Mouse (Mus musculus): ENCODE data around the gene Lrrc14b. TPM values are rescaled to one million over a fixed set of nuclear protein-coding genes. Genes with fewer than 3 reads are reported as not detected.

Gene Lrrc14b
- not detected in 2 replicates for polyA plus RNA-seq (2015; fragmentation: Nextera tagmentation; extraction: Ambion mirVana)

- no peak within 1 kb of the TSS for H3K9ac ChIP-seq
- WGBS: 76% methylated on average over 8 of the region's 8 CpGs
- peak; percentile 68; the same call in 1 of the 2 replicates for ATAC-seq (ENCODE audit: insufficient number of reproducible peaks, low FRiP score, low TSS enrichment, low read depth)
- no peak within 1 kb of the TSS for H3K4me3 ChIP-seq (replicated peaks)
- H3K36me3 ChIP-seq: peaks cover 20% of the 10 kb centered on the region
- H3K27ac ChIP-seq (replicated peaks): no peak within 1 kb of the TSS
- no peaks in the 10 kb centered on the region for H3K9me3 ChIP-seq (replicated peaks)
- H3K4me2 ChIP-seq (replicated peaks): no peak within 1 kb of the TSS
- no peaks in the 10 kb centered on the region for H3K27me3 ChIP-seq
- H3K4me1 ChIP-seq: peaks cover 3% of the 10 kb centered on the region; the same call in 1 of the 2 replicates
Measured at GRCm38 (mm10) chr13:74363859-74364235, at the start of gene Lrrc14b. Gene Lrrc14b, minus strand, starts transcription at chr13:74364005.

DNA sequence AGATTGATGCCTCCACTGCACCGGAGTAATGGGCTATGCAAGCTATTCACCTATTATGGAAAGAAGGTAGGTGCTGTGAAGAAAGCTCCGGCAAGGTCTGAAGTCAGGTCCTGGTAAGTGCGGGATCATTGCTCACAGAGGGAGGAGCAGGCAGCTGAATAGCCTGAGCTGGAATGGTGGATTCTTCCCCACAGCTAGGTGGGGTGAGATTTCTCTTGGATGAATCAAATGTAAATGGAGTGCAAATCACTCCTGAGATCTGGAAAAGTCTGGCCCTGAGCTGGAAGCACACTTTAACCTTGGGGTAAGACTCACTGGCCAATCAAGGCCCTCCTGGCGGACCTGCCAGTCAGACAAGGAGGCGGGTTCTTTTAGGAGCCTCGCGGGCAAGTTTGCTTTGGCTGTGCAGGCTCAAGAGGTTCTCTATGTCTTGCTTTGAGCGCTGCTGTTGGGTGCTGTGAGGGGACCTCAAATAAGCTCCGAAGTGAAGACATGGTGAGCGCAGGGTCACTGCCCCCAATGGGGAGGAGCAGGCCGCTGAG is 35.6 kb upstream of the Lrrc14b start, which contains the start of gene Ftl1-ps1:
Gene Ftl1-ps1 (plus strand): TSS at position 397 of the 542 bp plus-strand sequence.
- ATAC-seq (ENCODE audit: insufficient number of reproducible peaks, low FRiP score, low TSS enrichment, low read depth): no peak
- H3K36me3 ChIP-seq: no peaks in the 10 kb centered on the region
- H3K9me3 ChIP-seq (replicated peaks): no peaks in the 10 kb centered on the region
- H3K4me3 ChIP-seq (replicated peaks): no peak within 1 kb of the TSS
- 17% methylated on average over 11 of the region's 11 CpGs for WGBS
- no peak within 1 kb of the TSS for H3K9ac ChIP-seq
- no peaks in the 10 kb centered on the region for H3K27me3 ChIP-seq
- H3K4me1 ChIP-seq: no peaks in the 10 kb centered on the region
- no peak within 1 kb of the TSS for H3K4me2 ChIP-seq (replicated peaks)
- H3K27ac ChIP-seq (replicated peaks): no peak within 1 kb of the TSS

GRCm38 (mm10) chr13:74391156-74391555 is 27.4 kb upstream of the Lrrc14b start:
- H3K9me3 ChIP-seq (replicated peaks): no peaks in the 10 kb centered on the region
- WGBS: 73% methylated on average over 2 of the region's 2 CpGs
- no peak overlapping the region for H3K9ac ChIP-seq
- no peak for ATAC-seq (ENCODE audit: insufficient number of reproducible peaks, low FRiP score, low TSS enrichment, low read depth)
- no peaks in the 10 kb centered on the region for H3K36me3 ChIP-seq
- no peak overlapping the region for H3K4me3 ChIP-seq (replicated peaks)
- H3K4me1 ChIP-seq: 0 out of 2 replicates have a peak, but pooled peaks cover 7% of the 10 kb centered on the region
- no peak overlapping the region for H3K4me2 ChIP-seq (replicated peaks)
- no peak overlapping the region for H3K27ac ChIP-seq (replicated peaks)
- H3K27me3 ChIP-seq: no peaks in the 10 kb centered on the region

DNA sequence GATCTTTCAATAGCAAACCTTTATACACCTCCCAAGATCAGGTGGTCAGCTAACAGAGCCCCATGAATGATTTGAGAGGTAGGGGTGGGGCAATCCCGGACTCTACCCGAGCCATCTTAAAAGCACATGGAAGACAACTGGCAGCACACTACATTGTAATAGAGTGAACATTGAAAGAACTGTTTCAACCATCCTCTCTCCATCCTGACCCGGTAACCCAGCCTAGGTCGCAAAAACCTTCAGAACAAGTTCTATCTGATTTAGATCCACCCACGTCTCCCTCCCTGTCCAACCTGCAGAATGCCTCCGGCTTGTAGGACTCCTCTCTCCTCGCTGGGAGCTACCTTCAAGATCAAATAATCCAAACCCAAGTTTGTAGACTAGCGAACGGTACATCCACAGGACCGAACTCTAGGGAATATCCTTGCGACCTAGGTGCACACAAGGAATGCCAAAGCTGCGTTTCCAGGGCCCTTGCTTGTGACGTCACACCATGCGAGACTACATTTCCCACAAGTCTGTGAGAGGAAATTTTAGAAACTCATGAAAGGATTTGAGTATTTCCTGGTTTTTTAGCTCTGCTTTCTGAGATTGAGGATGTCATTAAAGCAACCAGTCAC is 26.7 kb upstream of the Lrrc14b start, which contains the start of gene Zfp72:
Gene Zfp72 (minus strand): TSS at position 466 of the 620 bp plus-strand sequence.
- Histone ChIP-seq H3K9me3 (replicated peaks) (no peaks in the 10 kb centered on the region), H3K36me3 (no peaks in the 10 kb centered on the region), H3K4me2 (replicated peaks) (peak within 1 kb of the TSS; percentile 56), H3K4me3 (replicated peaks) (peak within 1 kb of the TSS; percentile 63), H3K27ac (replicated peaks) (no peak within 1 kb of the TSS), H3K9ac (peak within 1 kb of the TSS; percentile 50), H3K27me3 (no peaks in the 10 kb centered on the region), H3K4me1 (0 out of 2 replicates have a peak, but pooled peaks cover 7% of the 10 kb centered on the region)
- WGBS: 2% methylated on average over 14 of the region's 14 CpGs
- peak; percentile 82 for ATAC-seq (ENCODE audit: insufficient number of reproducible peaks, low FRiP score, low TSS enrichment, low read depth)

DNA sequence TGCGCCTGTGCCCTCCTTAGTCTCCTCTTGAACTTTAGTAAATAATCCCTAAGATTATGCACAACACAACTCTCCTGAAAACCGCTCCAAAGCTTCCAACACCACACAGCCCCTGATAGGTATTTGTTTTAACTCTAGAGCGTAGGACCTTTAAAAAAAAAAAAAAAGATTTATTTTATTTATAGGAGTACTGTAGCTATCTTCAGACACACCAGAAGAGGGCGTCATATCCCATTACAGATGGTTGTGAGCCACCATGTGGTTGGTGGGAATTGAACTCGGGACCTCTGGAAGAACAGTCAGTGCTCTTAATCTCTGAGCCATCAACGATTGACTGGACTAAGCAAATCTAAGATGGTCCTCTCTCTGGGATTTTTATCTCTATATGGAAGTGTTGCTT is 25.9 kb upstream of the Lrrc14b start:
- Histone ChIP-seq H3K27ac (replicated peaks) (no peak overlapping the region), H3K4me1 (0 out of 2 replicates have a peak, but pooled peaks cover 7% of the 10 kb centered on the region), H3K9ac (no peak overlapping the region), H3K9me3 (replicated peaks) (no peaks in the 10 kb centered on the region), H3K27me3 (no peaks in the 10 kb centered on the region), H3K4me2 (replicated peaks) (peak overlapping the region; percentile 56), H3K4me3 (replicated peaks) (peak overlapping the region; percentile 63), H3K36me3 (no peaks in the 10 kb centered on the region)
- 62% methylated on average over 6 of the region's 6 CpGs for WGBS
- ATAC-seq (ENCODE audit: insufficient number of reproducible peaks, low FRiP score, low TSS enrichment, low read depth): no peak

DNA sequence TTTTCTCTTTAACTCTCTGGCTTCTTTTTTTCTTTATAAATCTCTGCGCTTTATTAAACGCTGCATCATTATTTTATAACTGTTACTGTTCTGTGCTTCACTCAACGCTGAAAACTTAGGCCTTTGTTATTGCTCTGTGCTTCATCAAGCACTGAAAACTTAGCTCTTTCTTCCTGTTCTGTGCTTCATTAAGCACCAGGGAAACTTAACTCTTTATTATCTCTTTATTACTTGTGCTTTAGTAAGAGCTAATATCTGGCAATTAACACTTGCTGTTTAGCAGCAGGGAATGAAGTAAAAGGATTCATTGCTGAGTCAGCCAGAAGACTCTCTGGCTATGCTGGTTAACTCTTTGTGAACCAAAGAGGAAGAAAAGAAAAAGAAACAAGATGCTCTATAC is 18.5 kb upstream of the Lrrc14b start:
- Histone ChIP-seq H3K4me1 (peaks cover 6% of the 10 kb centered on the region; the same call in 1 of the 2 replicates), H3K9ac (no peak overlapping the region), H3K27me3 (no peaks in the 10 kb centered on the region), H3K4me3 (replicated peaks) (no peak overlapping the region), H3K27ac (replicated peaks) (no peak overlapping the region), H3K36me3 (no peaks in the 10 kb centered on the region), H3K9me3 (replicated peaks) (no peaks in the 10 kb centered on the region), H3K4me2 (replicated peaks) (no peak overlapping the region)
- 39% methylated on average over 3 of the region's 3 CpGs for WGBS
- ATAC-seq (ENCODE audit: insufficient number of reproducible peaks, low FRiP score, low TSS enrichment, low read depth): no peak

GRCm38 (mm10) chr13:74381533-74382276 is 17.9 kb upstream of the Lrrc14b start:
- Histone ChIP-seq H3K36me3 (no peaks in the 10 kb centered on the region), H3K4me3 (replicated peaks) (no peak overlapping the region), H3K27me3 (no peaks in the 10 kb centered on the region), H3K9me3 (replicated peaks) (no peaks in the 10 kb centered on the region), H3K27ac (replicated peaks) (no peak overlapping the region; the same call in 1 of the 2 replicates), H3K4me1 (peaks cover 6% of the 10 kb centered on the region; the same call in 1 of the 2 replicates), H3K9ac (no peak overlapping the region), H3K4me2 (replicated peaks) (no peak overlapping the region)
- whole genome bisulfite sequencing: 71% methylated on average over 10 of the region's 10 CpGs
- ATAC-seq (ENCODE audit: insufficient number of reproducible peaks, low FRiP score, low TSS enrichment, low read depth): no peak

- H3K36me3 ChIP-seq: peaks cover 24% of the 10 kb centered on the region
- H3K27me3 ChIP-seq: no peaks in the 10 kb centered on the region
- H3K9me3 ChIP-seq (replicated peaks): no peaks in the 10 kb centered on the region
- no peak overlapping the region for H3K27ac ChIP-seq (replicated peaks)
- 92% methylated on average over 13 of the region's 13 CpGs for WGBS
- no peak overlapping the region for H3K4me2 ChIP-seq (replicated peaks)
- H3K4me3 ChIP-seq (replicated peaks): no peak overlapping the region
- H3K4me1 ChIP-seq: peaks cover 3% of the 10 kb centered on the region; the same call in 1 of the 2 replicates
- no peak for ATAC-seq (ENCODE audit: insufficient number of reproducible peaks, low FRiP score, low TSS enrichment, low read depth)
- no peak overlapping the region for H3K9ac ChIP-seq
Measured at GRCm38 (mm10) chr13:74363176-74363858, 488 bp downstream of the Lrrc14b start.

GRCm38 (mm10) chr13:74362218-74362617 is 1.6 kb downstream of the Lrrc14b start:
- no peak overlapping the region for H3K4me3 ChIP-seq (replicated peaks)
- WGBS: 77% methylated on average over 2 of the region's 2 CpGs
- H3K4me2 ChIP-seq (replicated peaks): no peak overlapping the region
- no peaks in the 10 kb centered on the region for H3K27me3 ChIP-seq
- ATAC-seq (ENCODE audit: insufficient number of reproducible peaks, low FRiP score, low TSS enrichment, low read depth): no peak
- no peak overlapping the region for H3K27ac ChIP-seq (replicated peaks)
- H3K36me3 ChIP-seq: peaks cover 28% of the 10 kb centered on the region
- no peaks in the 10 kb centered on the region for H3K9me3 ChIP-seq (replicated peaks)
- no peak overlapping the region for H3K9ac ChIP-seq
- peaks cover 3% of the 10 kb centered on the region; the same call in 1 of the 2 replicates for H3K4me1 ChIP-seq

- Histone ChIP-seq H3K9ac (no peak overlapping the region), H3K4me1 (no peaks in the 10 kb centered on the region), H3K9me3 (replicated peaks) (no peaks in the 10 kb centered on the region), H3K36me3 (peaks cover 49% of the 10 kb centered on the region), H3K27ac (replicated peaks) (no peak overlapping the region), H3K4me2 (replicated peaks) (no peak overlapping the region), H3K27me3 (no peaks in the 10 kb centered on the region), H3K4me3 (replicated peaks) (no peak overlapping the region)
- WGBS: 97% methylated on average over 13 of the region's 13 CpGs
- no peak for ATAC-seq (ENCODE audit: insufficient number of reproducible peaks, low FRiP score, low TSS enrichment, low read depth)
Measured at GRCm38 (mm10) chr13:74356491-74356890, 7.3 kb downstream of the Lrrc14b start.

GRCm38 (mm10) chr13:74350435-74350906 is 13.3 kb downstream of the Lrrc14b start:
- H3K27me3 ChIP-seq: no peaks in the 10 kb centered on the region
- 1% methylated on average over 15 of the region's 15 CpGs for WGBS
- peak overlapping the region; percentile 86 for H3K27ac ChIP-seq (replicated peaks)
- peak overlapping the region; percentile 87 for H3K9ac ChIP-seq
- no peak for ATAC-seq (ENCODE audit: insufficient number of reproducible peaks, low FRiP score, low TSS enrichment, low read depth)
- peaks cover 5% of the 10 kb centered on the region for H3K36me3 ChIP-seq
- H3K4me3 ChIP-seq (replicated peaks): peak overlapping the region; percentile 82
- H3K4me2 ChIP-seq (replicated peaks): peak overlapping the region; percentile 52
- H3K9me3 ChIP-seq (replicated peaks): no peaks in the 10 kb centered on the region
- peaks cover 15% of the 10 kb centered on the region for H3K4me1 ChIP-seq

All from embryonic facial prominence, embryonic 15.5 days (tissue).